Mouse (Mus musculus) mature B cell (primary cell): ENCODE data around the gene Sprr2e.

Experiments used
- in situ Hi-C: fragments of 300-500 bp; cut with MboI; formaldehyde crosslinking; loops from 2 replicates; pipeline ENCODE4 v1.14.3; 2019

The Sprr2e gene

DNA sequence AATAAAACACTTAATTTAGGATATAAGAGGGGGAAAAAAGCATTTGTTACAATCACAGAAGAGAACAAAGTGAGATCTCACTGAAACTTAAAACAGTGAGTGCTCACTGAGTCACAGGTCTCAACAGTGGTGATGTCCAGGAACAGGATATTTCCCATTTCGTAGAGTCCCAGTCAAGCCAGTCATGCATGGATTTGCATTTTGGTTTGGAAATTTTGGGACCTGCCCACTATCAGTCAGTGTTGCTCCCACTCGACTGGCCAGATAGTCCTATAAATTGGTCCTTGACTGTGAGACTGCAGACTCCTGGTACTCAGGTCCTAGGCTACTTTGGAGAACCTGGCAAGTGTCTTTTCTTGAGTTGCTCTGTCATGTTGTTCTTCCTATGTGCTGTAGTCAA lies at the start of gene Sprr2e:
Gene Sprr2e (plus strand): TSS at position 301 of the 400 bp plus-strand sequence.
- in situ Hi-C loops = no loop called here

GRCm38 (mm10) chr3:92307406-92307805 lies 44.5 kb upstream of the Sprr2e start:
- in situ Hi-C loops = no loop called here

DNA sequence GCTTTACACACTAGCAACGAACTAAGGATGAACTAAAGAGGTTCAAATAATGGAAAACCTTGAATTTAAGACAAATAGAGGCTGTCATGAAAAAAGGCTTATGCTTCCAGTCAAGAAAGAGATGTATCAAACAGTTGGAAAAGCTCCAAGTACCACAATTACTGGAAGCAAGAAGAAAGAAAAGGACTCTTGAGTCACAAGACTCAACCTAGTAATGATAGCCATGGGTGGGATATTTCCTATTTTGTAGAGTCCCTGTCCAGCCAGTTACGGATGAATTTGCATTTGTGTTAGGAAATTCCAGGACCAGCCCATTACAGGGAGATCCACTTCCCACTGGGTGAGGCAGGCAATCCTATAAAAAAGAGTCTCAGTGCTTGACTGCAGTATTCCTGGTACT lies 35.6 kb upstream of the Sprr2e start, which contains the start of gene Sprr2b:
Gene Sprr2b (plus strand): TSS at position 301 of the 400 bp plus-strand sequence.
- in situ Hi-C loops = no loop called here

GRCm38 (mm10) chr3:92317384-92317783 lies 34.6 kb upstream of the Sprr2e start:
- in situ Hi-C loops = no loop called here

DNA sequence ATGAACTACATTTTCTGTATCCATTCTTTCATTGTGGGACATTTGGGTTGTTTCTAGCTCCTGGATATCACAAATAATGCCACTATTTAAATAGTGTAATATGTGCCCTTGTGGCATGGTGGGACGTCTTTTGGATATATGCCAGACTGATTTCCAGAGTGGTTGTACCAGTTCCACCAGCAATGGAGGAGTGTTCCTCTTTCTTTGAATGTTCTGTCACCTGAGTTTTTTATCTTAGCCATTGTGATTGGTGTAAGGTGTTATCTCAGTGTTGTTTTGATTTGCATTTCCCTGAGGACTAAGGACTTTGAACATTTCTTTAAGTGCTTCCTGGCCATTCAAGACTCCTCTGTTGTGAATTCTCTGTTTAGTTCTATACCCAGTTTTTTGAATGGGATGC lies 15.7 kb upstream of the Sprr2e start:
- in situ Hi-C loops = no loop called here

- in situ Hi-C loops = no loop called here
Measured at GRCm38 (mm10) chr3:92338840-92339239, 13.1 kb upstream of the Sprr2e start, which contains the start of gene Sprr2d. TSS of gene Sprr2d (plus strand) at chr3:92339140.

DNA sequence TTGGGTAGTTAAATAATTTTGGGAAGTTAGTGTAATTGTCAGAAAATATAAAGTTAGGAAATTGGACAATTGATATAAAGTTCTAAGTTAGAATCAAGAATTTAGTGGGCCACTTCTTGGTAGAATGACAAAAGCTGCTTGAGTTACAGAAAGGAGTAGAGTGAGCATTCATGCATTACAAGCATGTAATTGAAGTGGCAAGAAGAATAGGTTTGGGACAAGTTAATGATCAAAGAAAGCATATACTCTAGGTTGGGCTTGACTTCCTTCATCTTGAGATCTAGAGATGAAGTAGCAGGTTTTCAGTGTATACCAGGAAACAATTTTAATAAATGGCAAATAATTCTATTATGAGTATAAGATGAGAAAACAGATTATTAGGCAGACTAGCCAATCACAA lies 9.7 kb downstream of the Sprr2e start:
- in situ Hi-C loops = no loop called here

GRCm38 (mm10) chr3:92364887-92365286 lies 12.9 kb downstream of the Sprr2e start, which contains the start of gene Sprr2f:
TSS of gene Sprr2f (plus strand) at chr3:92365187.
- in situ Hi-C loops = no loop called here

GRCm38 (mm10) chr3:92373613-92374012 lies 21.7 kb downstream of the Sprr2e start:
- in situ Hi-C loops = no loop called here

GRCm38 (mm10) chr3:92385385-92385784 lies 33.4 kb downstream of the Sprr2e start, which contains the start of gene Sprr2h:
TSS of gene Sprr2h (plus strand) at chr3:92385685.
- in situ Hi-C loops = no loop called here

DNA sequence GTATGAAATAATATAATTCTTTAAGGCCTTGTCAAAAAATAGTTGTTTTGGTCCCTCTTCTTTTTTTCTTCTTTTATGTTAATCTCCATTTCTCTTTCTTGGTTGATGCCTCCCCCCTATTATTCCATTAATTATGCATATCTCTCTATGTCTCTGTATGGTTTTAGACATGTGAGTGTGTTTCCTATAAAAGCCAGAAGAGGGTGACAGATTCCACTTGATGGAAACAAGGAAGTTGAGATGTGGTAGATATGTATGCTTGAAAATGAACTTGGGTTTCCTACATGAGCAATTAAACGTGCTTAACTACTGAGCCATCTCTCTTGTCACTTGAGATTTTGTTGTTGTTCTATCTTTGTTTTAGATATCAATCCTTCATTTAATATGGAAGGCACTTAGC lies 42.4 kb downstream of the Sprr2e start:
- in situ Hi-C loops = no loop called here
